Mouse (Mus musculus): Measurements from ENCODE around the gene Ip6k1. TPM values are rescaled to one million over a fixed set of nuclear protein-coding genes. Genes with fewer than 3 reads are reported as not detected.

The Ip6k1 gene
- total RNA-seq (2012; rRNA removed) (35.5 and 37.2 TPM in 2 replicates), polyA plus RNA-seq (2012; ENCODE audit: insufficient read depth in 1 of 2, insufficient read length in 2 of 2, low read depth in 1 of 2, low replicate concordance in 2 of 2, missing spikeins in 1 of 2) (10 to 100 TPM; 31.8 to 59.1 TPM)

DNA sequence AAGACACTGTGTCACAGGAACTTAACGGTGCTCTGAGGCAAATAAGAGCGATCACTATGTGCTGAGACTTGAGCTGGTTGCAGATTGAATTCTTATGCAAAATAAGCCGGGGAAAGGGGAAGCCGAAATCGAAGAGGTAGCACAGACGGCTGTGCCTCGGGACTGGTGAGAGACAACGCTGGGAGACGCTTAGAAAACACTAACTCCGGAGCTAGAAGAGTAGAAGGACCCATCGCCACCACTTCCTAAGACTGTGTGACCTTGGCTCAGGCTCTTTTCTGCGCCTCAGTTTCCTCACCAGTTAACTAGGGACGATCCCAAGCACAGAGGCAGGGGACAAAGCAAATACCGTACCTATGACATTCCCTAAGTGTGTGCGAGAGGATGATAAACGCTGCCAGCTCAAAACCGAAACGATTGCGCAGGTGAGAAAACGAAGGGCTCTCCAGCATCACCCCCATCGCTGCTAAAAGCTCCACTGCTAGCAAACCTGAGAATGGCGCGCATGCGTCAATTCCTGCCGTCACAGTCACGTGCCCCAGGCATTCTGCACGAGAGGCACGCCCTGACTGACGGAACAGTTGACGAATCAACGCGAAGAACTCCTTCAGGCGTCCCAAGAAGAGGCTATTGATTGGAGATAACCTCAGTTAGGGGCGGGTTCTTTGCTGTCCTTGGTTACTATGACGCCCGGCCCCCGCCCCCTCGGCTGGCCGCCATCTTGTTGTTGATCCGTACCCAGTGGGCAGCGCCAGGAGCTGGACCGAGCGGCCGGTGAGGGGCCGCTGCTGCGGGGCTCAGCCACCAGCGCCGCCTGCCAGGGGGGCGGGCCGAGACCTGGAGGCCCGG, at the start of gene Ip6k1:
Gene Ip6k1 (plus strand): TSS at position 580 of the 849 bp plus-strand sequence.
- DNase-seq (ENCODE audit: low read depth, low spot score): peak; percentile 100
- no peak for TF ChIP-seq ZC3H11A (IDR thresholded peaks at IDR 0.05; ENCODE audit: low read depth, low read length)
- TF ChIP-seq USF1 (IDR thresholded peaks at IDR 0.05; ENCODE audit: low read depth, low read length): peak; percentile 100
- TF ChIP-seq TBP (IDR thresholded peaks at IDR 0.05; ENCODE audit: low read depth, low read length): peak; percentile 80
- TF ChIP-seq UBTF (IDR thresholded peaks at IDR 0.05; ENCODE audit: borderline replicate concordance, insufficient read depth, low read depth, low read length): no peak
- TF ChIP-seq E2F4 (IDR thresholded peaks at IDR 0.05; ENCODE audit: borderline replicate concordance, low read depth, low read length): no peak
- TF ChIP-seq HCFC1 (IDR thresholded peaks at IDR 0.05; ENCODE audit: low read depth, low read length): peak; percentile 79
- TF ChIP-seq SIN3A (IDR thresholded peaks at IDR 0.05; ENCODE audit: low read length): peak; percentile 70
- TF ChIP-seq NRF1 (IDR thresholded peaks at IDR 0.05; ENCODE audit: insufficient read depth, low read depth, low read length, poor library complexity, severe bottlenecking): peak; percentile 84
- no peak for TF ChIP-seq CTCF (IDR thresholded peaks at IDR 0.05 in 2 of 3, conservative IDR thresholded peaks at IDR 0.05 in 1 of 3; ENCODE audit: control insufficient read depth in 1 of 3, insufficient read depth in 1 of 3, low read depth in 2 of 3, low read length in 3 of 3, poor library complexity in 1 of 3, severe bottlenecking in 1 of 3)
- TF ChIP-seq CHD2 (IDR thresholded peaks at IDR 0.05; ENCODE audit: low read length): peak; percentile 82
- peak; percentile 88 to 97 for TF ChIP-seq USF2 (IDR thresholded peaks at IDR 0.05; ENCODE audit: borderline replicate concordance in 1 of 2, insufficient read depth in 1 of 2, low read depth in 1 of 2, low read length in 2 of 2)
- peak; percentile 92 for TF ChIP-seq NELFE (IDR thresholded peaks at IDR 0.05; ENCODE audit: low read depth, low read length)
- peak; percentile 100 for TF ChIP-seq BHLHE40 (IDR thresholded peaks at IDR 0.05; ENCODE audit: borderline replicate concordance, low read depth, low read length)
- TF ChIP-seq ZMIZ1 (IDR thresholded peaks at IDR 0.05; ENCODE audit: low read depth, low read length): peak; percentile 85
- TF ChIP-seq GABPA (IDR thresholded peaks at IDR 0.05; ENCODE audit: low read depth, low read length): no peak
- peak; percentile 70 for TF ChIP-seq MXI1 (IDR thresholded peaks at IDR 0.05; ENCODE audit: low read depth, low read length)
- peak; percentile 71 to 96 for TF ChIP-seq POLR2A (IDR thresholded peaks at IDR 0.05; ENCODE audit: control insufficient read depth in 1 of 2, insufficient read depth in 1 of 2, low read depth in 1 of 2, low read length in 2 of 2, poor library complexity in 1 of 2)
- TF ChIP-seq MYC (IDR thresholded peaks at IDR 0.05; ENCODE audit: low read depth, low read length): peak; percentile 75
- TF ChIP-seq EP300 (IDR thresholded peaks at IDR 0.05; ENCODE audit: low read depth in 1 of 2, low read length in 2 of 2): 0 out of 4 replicates have a peak, but pooled peaks of 1 of the 2 experiments have one; percentile 9
- TF ChIP-seq MAX (IDR thresholded peaks at IDR 0.05; ENCODE audit: low read length): peak; percentile 99
- peak; percentile 89; the same call in 1 of the 2 replicates for TF ChIP-seq POLR2AphosphoS2 (IDR thresholded peaks at IDR 0.05; ENCODE audit: low read length)
- Histone ChIP-seq H3K27me3 (ENCODE audit: control insufficient read depth in 1 of 2, insufficient read depth in 2 of 2, low read length in 2 of 2) (no peaks in the 10 kb centered on the region), H3K4me3 (ENCODE audit: control insufficient read depth in 1 of 2, insufficient read depth in 1 of 2, low read depth in 2 of 2, low read length in 2 of 2) (peak within 1 kb of the TSS; percentile 86 to 93), H3K36me3 (ENCODE audit: control insufficient read depth in 1 of 2, insufficient read depth in 2 of 2, low read length in 2 of 2) (peaks cover 0 to 17% of the 10 kb centered on the region in 2 experiments; a peak in 2 of 4 replicates), H3K9ac (ENCODE audit: control insufficient read depth, low read depth, low read length, poor library complexity, severe bottlenecking) (peak within 1 kb of the TSS; percentile 91), H3K9me3 (replicated peaks; ENCODE audit: insufficient read depth, low read length) (no peaks in the 10 kb centered on the region), H3K4me1 (ENCODE audit: control insufficient read depth in 1 of 2, insufficient read depth in 2 of 2, low read length in 2 of 2) (peaks cover 5 to 13% of the 10 kb centered on the region in 2 experiments), H3K79me2 (ENCODE audit: control insufficient read depth, insufficient read depth, low read length, poor library complexity) (peaks cover 39% of the 10 kb centered on the region), H3K27ac (ENCODE audit: control insufficient read depth, low read depth, low read length) (peak within 1 kb of the TSS; percentile 65)

Measured in MEL (cell line).